Mouse (Mus musculus) adrenal gland, adult (tissue): ENCODE data around the gene Shtn1.

ENCODE experiments used
- DNase-seq, 2 experiments: peaks; one replicate each; pipeline ENCODE4 v3.0.0; 2022 to 2023; ENCODE audit warnings: low spot score in 1 of 2; ENCODE audit not compliant: inconsistent age in 2 of 2

The Shtn1 gene

GRCm38 (mm10) chr19:58975216-58975863 lies 100.6 kb downstream of the Shtn1 start:
- DNase-seq = peak in 1 of 2 experiments; percentile 63

GRCm38 (mm10) chr19:58974126-58974525 lies 101.8 kb downstream of the Shtn1 start:
- DNase-seq = peak in 1 of 2 experiments; percentile 74

GRCm38 (mm10) chr19:58970826-58971225 lies 105.1 kb downstream of the Shtn1 start:
- DNase-seq = no peak

- no peak for DNase-seq
Measured at GRCm38 (mm10) chr19:58968731-58969506, 107.0 kb downstream of the Shtn1 start.

GRCm38 (mm10) chr19:58963011-58963410 lies 112.9 kb downstream of the Shtn1 start:
- no peak for DNase-seq

GRCm38 (mm10) chr19:58954779-58955178 lies 121.1 kb downstream of the Shtn1 start:
- DNase-seq = no peak

GRCm38 (mm10) chr19:58952236-58952635 lies 123.7 kb downstream of the Shtn1 start:
- no peak for DNase-seq

GRCm38 (mm10) chr19:58951521-58951920 lies 124.4 kb downstream of the Shtn1 start:
- DNase-seq = no peak

GRCm38 (mm10) chr19:58945959-58946358 lies 129.9 kb downstream of the Shtn1 start:
- DNase-seq = no peak

- peak; percentile 96 to 99 for DNase-seq
Measured at GRCm38 (mm10) chr19:58942841-58943828, 132.8 kb downstream of the Shtn1 start, which contains the start of the genes Eno4 and Hspa12a. Eno4 (plus strand) TSS chr19:58943425. Hspa12a (minus strand) TSS chr19:58943654.

GRCm38 (mm10) chr19:58933062-58933461 lies 142.8 kb downstream of the Shtn1 start:
- DNase-seq = no peak

- DNase-seq = no peak
Measured at GRCm38 (mm10) chr19:58931081-58931800, 144.7 kb downstream of the Shtn1 start.
